Mouse (Mus musculus) NIH3T3 (cell line): ENCODE measurements around the gene Zfp629.
A peak's percentile ranks its signal among the peaks of the same experiment; 100 is the strongest.
"Not testable (repeated sequence)": the region's sequence is repeated elsewhere in the genome, so short reads cannot be mapped to it uniquely, and the experiment has no call there.

Source experiments
- DNase-seq: peaks from one replicate; pipeline ENCODE4 v3.0.0-alpha.2; 2012; ENCODE audit warnings: low read depth

Zfp629 gene

DNA sequence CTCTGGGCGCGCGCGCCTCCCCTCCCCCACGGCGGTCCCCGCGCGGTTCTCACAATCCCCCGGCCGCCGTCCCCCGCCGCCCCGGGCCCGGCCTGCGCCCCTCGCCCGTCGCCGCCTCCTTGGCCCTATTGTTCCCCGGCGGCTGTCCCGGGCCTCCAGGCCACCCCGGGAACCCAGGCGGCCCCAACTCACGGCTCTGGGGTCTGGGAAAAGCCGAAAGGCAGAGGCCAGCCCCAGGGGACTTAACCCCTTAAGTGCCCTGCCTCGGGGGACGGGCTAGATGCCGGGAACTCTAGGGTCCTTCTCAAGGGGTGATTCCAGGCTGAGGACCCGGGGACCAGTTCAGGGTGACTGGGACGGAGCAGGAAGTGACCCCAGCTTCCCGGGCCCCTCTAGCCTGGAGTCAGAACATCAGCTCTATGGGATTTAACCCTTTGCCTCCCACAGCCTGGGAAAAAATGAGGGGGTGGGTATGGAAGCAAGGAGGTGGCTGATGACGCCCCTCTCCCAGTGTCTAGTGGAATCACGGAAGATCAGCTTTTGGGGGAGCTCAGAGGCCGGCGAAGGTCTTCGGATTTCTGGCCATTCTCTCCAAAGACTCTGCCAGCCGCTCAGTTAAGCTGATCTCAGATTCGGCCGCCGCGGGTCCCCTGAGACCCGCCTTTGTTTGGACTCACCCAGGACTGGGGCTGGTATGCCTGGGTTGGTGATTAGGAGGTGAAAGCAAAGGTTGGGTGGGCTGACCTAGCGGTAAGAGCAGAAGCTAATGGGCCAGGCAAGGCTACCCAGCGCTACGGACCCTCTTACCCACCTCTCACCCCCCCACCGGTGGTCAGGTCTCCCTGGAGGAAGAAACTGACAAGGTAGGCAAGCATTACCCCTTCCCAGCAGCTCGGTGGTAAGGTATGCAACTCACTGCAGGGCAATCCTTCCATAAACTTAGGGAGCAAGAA is at the start of gene Zfp629:
Gene Zfp629 (minus strand): TSS at position 907 of the 953 bp plus-strand sequence.
- peak; percentile 77 for DNase-seq

DNA sequence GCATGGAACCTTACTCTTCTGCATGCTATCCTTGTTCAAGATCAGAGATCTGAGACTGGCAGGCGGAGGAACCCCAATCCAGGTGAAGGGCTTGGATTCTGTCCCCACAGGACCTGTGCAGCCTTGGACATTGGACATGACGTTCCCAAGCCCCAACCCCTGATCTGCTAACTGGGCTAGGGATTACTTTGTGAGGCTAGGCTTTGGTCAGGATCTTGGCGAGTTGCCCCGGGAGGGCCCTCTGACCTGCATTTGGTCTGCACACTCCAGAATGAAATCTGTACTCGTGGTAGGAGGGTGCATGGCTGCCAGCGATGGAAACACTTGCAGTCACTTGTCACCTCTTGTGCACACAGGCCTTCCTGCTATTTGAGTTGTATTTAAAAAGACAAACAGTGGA is 47.3 kb upstream of the Zfp629 start:
- no peak for DNase-seq

DNA sequence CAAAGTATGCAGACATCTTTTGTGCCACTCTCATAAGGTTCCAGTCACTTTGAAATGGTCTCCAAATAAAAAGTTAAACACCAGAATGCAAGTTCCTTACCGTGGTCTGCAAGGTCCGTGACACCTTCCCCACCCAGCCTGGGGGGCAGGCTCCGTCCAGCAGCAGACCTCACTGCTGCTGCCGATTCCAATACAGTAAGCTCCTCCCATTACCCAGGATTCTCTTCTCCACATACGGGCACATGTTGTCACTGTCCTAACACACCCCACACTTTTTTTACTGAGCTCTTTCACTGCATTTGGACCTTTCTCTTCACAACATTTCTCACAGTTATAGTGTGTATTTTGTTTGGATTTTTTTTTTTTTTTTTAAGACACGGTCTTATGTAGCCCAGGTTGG is 46.2 kb upstream of the Zfp629 start:
- DNase-seq = no peak

DNA sequence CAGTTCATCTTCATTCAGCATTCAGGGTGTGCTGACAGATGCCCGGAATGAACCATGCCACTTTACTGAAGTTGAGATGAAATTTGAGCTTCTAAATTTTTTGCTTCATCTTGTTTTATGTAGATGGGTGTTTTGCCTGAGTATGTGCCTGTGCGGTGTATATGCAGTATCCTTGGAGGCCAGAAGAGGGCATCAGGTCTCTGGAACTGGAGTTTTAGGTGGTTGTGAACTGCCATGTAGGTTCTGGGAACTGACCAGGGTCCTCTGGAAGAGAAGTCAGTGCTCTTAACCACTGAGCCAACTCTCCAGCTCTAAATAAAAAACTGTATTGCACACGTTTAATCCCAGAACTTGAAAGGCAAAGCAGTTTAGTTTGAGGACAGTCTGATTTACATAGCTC is 45.3 kb upstream of the Zfp629 start:
- DNase-seq = peak; percentile 10

- peak; percentile 73 for DNase-seq
These were observed 41.3 kb upstream of the Zfp629 start for GRCm38 (mm10) chr7:127656946-127657345.

GRCm38 (mm10) chr7:127654318-127654717 is 38.7 kb upstream of the Zfp629 start:
- no peak for DNase-seq

DNA sequence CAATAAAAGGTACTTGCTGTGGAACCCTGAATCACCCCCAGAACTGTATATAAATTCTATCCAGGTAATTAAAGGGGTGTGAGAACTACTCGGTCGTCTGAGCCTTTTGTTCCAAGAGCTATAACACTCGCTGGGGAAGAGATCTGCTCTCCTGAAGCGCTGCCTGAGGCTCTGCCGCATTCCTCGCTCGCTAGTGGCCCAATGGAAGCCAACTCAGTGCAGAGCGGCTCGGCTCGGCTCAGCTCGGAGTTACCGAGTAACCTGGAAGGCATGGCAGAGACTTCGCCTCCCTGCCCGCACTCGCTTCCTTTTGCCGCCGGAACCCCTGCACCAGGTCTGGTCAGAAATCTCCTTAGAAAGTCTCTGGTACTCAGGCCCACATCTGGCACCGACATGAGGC is 36.5 kb upstream of the Zfp629 start:
- no peak for DNase-seq

GRCm38 (mm10) chr7:127651624-127652023 is 36.0 kb upstream of the Zfp629 start:
- DNase-seq = no peak

DNA sequence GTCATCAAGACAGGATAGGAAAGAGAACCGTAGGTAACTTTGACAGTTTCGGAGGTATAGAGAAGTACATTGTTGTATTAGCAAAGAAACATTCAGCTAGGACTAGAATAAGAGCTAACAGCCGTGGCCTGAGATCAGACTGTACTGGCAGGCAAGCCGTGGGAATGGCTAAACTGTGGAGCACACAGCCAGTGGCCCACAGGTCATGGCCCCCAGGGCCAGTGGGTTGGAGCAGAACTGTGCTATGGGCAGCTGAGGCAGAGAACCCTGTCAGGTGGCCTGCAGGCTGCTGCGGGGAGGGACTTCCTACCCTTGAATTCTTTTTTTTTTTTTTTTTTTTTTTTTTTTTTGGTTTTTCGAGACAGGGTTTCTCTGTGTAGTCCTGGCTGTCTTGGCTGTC is 33.6 kb upstream of the Zfp629 start:
- no peak for DNase-seq

GRCm38 (mm10) chr7:127648516-127649201 is 33.1 kb upstream of the Zfp629 start:
- DNase-seq = no peak

DNA sequence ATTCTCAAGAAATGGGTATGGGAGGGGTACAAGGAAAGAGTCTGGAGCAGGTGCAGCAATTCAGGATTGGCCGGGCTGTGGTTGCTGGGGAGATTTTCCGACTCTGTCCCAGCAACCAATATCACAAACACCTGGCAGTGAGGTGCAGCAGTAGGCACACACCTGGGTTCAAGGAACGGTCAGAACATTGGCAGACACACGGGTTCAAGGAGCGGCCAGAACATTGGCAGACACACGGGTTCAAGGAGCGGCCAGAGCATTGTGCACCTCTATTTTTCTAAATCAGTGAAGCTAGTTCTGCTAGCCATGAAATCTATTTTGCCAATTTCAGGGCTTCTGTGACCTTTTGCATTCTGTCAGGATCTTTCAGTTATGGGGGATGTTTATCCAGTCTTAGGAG is 32.0 kb upstream of the Zfp629 start:
- not testable (repeated sequence) for DNase-seq

DNA sequence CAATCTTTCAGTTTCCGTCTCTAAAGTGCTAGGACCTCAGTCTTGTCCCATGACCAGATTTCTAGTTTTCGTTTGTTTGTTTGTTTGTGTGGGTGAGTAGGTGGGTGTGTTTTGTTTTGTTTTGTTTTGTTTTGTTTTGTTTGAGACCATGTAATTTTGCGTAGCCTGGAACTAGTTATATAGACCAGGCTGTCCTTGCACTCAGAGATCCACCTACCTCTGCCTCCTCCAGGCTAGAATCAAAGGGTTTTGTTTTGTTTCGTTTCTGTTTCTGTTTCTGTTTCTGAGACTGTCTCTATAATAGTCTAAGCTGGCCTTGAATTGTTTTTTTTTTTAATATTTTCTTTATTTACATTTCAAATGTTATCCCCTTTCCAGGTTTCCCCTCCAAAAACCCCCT is 30.8 kb upstream of the Zfp629 start:
- no peak for DNase-seq

DNA sequence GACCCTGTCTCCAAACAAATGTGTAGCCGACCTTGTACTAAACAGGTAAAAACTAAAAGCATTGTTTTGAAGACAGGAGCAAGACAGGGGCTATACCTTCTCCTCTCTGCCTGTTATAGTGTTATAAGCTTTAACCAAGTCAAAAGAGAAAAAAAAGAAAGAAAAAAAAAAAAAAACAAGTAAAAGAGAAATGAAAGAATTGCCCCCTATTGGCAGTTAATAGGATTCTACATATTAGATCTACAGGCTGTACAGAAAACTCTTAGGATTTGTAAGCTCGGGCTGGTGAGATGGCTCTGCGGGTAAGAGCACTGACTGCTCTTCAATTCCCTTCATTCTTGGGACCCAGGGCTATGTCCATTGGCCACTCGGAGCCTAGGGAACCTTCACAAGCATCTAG is 26.7 kb upstream of the Zfp629 start:
- no peak for DNase-seq

DNA sequence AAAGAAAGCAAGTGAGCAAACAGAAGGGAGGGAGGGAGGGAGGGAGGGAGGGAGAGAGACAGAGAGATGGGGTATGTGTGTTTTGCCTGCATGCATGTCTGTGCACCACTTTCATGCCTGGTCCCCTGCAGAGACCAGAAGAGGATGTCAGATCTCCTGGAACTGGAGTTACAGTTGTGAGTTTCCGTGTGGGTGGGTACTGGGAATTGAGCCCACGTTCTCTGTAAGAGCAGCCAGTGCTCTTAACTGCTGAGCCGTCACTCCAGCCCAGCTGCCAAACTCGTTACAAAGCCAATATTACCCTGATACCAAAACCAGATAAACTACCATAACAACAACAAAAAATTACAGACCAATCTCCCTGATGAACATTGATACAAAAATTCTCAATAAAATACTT is 25.7 kb upstream of the Zfp629 start:
- no peak for DNase-seq

DNA sequence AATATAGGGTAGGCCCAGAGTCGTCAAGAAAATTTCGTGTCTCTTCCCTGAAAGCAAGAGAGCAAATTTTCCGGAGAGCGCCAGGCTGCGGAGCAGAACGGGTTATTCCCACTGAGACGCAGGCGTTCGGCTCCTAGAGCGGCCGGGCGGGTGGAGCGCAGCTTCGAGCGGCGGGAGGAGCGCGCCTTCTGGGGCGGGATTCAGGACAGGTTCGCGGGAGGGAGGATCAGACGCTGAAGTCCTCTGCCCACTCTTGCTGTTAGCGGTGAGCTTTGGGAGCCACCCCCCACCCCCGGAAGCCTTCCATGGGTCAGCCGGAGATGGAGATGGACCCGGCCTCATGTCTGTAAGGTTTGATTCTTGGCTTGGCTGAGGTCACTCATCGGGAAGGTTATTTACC is 21.4 kb upstream of the Zfp629 start:
- no peak for DNase-seq

- DNase-seq = no peak
These were observed 15.8 kb upstream of the Zfp629 start for GRCm38 (mm10) chr7:127631416-127631815.

DNA sequence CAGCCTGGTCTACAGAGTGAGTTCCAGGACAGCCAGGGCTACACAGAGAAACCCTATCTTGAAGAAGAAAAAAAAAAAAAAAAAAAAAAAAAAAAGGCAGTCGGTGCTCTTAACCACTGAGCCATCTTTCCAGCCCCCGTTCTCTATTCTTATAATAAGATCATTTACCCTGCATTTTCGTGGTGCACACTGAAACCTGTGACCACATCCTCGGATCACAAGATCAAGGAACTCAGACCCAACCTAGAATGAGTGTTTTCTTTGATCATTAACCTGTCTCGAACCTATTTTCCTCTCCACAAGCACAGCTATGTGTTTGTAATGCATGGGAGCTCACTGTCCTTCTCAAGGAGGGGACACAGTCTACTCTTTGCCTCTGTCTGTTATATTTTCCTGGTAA is 13.0 kb upstream of the Zfp629 start:
- no peak for DNase-seq

- DNase-seq = no peak
These were observed 10.9 kb upstream of the Zfp629 start for GRCm38 (mm10) chr7:127626471-127626870.

GRCm38 (mm10) chr7:127626039-127626438 is 10.4 kb upstream of the Zfp629 start:
- DNase-seq = no peak

DNA sequence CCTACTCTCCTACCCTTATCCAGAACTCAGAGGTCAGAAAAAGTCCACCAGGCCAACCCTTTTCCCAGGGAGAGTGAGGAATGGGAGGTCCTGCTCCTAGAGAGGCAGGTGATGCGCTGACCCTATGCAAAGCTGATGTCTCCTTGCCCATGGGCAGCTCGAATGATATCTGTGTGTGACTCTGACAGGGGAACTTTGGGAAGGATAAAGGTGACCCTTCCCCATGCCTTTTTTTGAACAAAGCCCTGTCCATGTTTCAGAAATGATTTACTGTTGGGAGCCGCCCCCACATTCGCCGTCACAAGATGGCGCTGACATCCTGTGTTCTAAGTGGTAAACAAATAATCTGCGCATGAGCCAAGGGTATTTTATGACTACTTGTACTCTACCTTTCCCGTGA is 2.8 kb upstream of the Zfp629 start:
- not testable (repeated sequence) for DNase-seq

- no peak for DNase-seq
These were observed 2.4 kb upstream of the Zfp629 start for GRCm38 (mm10) chr7:127617962-127618361.

DNA sequence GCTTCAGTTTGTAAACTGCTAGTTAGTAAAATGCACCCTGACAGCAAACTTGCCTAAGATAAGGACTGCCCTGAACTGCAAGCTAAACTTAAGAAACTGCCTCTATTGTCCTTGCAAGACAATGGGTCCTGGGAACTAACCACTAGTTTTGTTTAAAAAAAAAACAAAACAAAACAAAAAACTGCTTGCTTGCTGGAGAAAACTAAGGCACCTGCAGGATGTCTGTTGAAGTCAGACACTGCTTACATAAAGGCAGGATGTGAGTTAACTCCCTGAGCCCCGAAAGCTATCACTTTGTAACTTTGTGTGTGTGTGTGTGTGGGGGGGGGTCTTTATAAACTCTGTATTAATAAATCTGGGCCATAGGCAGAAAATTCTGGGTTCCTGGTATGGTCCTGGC is 1.3 kb upstream of the Zfp629 start:
- DNase-seq = no peak

DNA sequence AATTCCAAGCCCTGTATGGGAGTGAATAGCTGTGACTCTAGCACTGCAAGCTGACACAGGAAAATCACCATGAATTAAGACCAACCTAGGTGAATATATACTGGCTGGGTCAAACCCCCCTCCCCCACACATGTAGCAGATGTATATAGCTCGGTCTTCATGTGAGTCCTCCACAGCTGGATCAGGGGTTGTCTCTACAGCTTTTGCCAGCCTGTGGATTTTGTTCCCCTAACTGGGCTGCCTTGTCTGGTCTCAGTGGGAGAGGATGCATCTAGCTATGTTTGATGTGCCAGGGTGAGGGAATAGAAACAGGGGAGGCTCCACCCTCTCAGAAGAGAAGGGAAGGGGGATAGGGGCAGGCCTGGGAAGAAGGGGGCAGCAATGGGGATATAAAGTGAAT is 739 bp upstream of the Zfp629 start:
- DNase-seq = no peak
